Mouse (Mus musculus) forebrain, embryonic 16.5 days (tissue): ENCODE data around the gene Arsa. TPM values are rescaled to one million over a fixed set of nuclear protein-coding genes. Genes with fewer than 3 reads are reported as not detected.
A peak's percentile ranks its signal among the peaks of the same experiment; 100 is the strongest.
"Not testable (repeated sequence)": the region's sequence is repeated elsewhere in the genome, so short reads cannot be mapped to it uniquely, and the experiment has no call there.

Experiments
- ATAC-seq: fragments of 200-750 bp; cut with Nextera tagmentation; 2 replicates; pipeline ENCODE4 v1.8.0; 2017; ENCODE audit warnings: mild to moderate bottlenecking, moderate library complexity
- H3K27ac ChIP-seq: fragments of 300-500 bp; sonication (generic); 2 replicates; pipeline ENCODE4 v1.5.1; 2014; ENCODE audit warnings: low read length, control low read depth
- H3K27me3 ChIP-seq: fragments of 300-500 bp; sonication (generic); replicated peaks from 2 replicates; pipeline ENCODE4 v1.6.1; 2014; ENCODE audit warnings: low read length; ENCODE audit not compliant: control insufficient read depth, insufficient read depth
- H3K36me3 ChIP-seq: fragments of 300-500 bp; sonication (generic); 2 replicates; pipeline ENCODE4 v1.6.1; 2014; ENCODE audit not compliant: control insufficient read depth, insufficient read depth
- H3K4me1 ChIP-seq: fragments of 300-500 bp; sonication (generic); replicated peaks from 2 replicates; pipeline ENCODE4 v1.6.1; 2014; ENCODE audit warnings: low read length; ENCODE audit not compliant: control insufficient read depth, insufficient read depth
- H3K4me2 ChIP-seq: fragments of 300-500 bp; sonication (generic); 2 replicates; pipeline ENCODE4 v1.6.1; 2014; ENCODE audit warnings: mild to moderate bottlenecking, low read length, control low read depth
- H3K4me3 ChIP-seq: fragments of 300-500 bp; sonication (generic); replicated peaks from 2 replicates; pipeline ENCODE4 v1.5.1; 2014; ENCODE audit warnings: mild to moderate bottlenecking, low read length, control low read depth
- H3K9ac ChIP-seq: fragments of 300-500 bp; sonication (generic); replicated peaks from 2 replicates; pipeline ENCODE4 v1.6.1; 2014; ENCODE audit warnings: low read depth, low read length, control low read depth
- H3K9me3 ChIP-seq: fragments of 300-500 bp; sonication (generic); 2 replicates; pipeline ENCODE4 v1.6.1; 2016; ENCODE audit warnings: low read length; ENCODE audit not compliant: control insufficient read depth
- WGBS: fragments of 180-500 bp; shearing (Covaris S2); extraction: QIAGEN DNeasy Blood & Tissue Kit; methylation state at CpG from one replicate; pipeline ENCODE4 v1.1.7; 2014; 5-methylcytosine and 5-hydroxymethylcytosine counted together
- polyA plus RNA-seq: library from polyadenylated mRNA; unstranded; fragments of >200 nt; fragmentation: Nextera tagmentation; extraction: Ambion mirVana; gene quantifications from 2 replicates; pipeline ENCODE4 v1.2.1, GENCODE M21; 2015

Arsa gene
- polyA plus RNA-seq, 1 experiment from 2014 or later = 27.9 TPM

DNA sequence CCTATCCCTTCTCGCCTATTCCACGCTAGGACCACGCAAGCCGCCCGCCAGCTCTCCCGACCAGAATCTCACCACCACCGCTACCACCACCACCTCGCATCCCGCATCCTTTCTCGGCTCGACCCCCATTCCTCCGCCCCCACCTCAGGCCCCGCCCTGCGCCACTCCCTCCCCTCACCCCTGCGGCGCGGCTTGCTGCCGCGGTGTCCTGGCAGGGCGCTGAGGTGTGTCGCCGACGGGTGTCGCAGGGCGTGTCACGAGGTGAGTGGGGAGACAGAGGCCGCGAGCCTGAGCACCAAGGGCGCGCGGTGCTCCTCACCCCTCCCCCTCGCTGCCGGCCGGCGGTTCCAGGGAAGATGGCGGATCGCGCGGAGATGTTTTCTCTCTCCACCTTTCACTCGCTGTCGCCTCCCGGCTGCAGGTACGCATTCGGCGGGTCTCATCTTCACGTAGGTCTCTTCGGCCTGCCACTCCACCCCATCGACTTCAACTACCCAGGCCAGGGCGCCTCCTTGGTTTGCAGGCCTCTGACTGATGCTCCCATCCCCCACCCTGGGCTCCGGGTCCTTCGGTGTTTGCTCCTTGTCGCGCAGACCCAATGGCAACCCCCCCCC, 23.3 kb downstream of the Arsa start, which contains the start of gene Mapk8ip2:
Gene Mapk8ip2 (plus strand): TSS at position 49 of the 614 bp plus-strand sequence.
- Histone ChIP-seq H3K27me3 (no peaks in the 10 kb centered on the region), H3K36me3 (peaks cover 16% of the 10 kb centered on the region), H3K9me3 (no peaks in the 10 kb centered on the region), H3K27ac (peak within 1 kb of the TSS; percentile 67), H3K4me3 (peak within 1 kb of the TSS; percentile 86), H3K4me1 (peaks cover 23% of the 10 kb centered on the region), H3K4me2 (peak within 1 kb of the TSS; percentile 88), H3K9ac (peak within 1 kb of the TSS; percentile 87)
- ATAC-seq = peak; percentile 83
- WGBS = under 1% methylated on average over 52 of the region's 53 CpGs

- WGBS = 5% methylated on average over 24 of the region's 24 CpGs
- H3K4me1 ChIP-seq = peaks cover 23% of the 10 kb centered on the region
- H3K9me3 ChIP-seq = no peaks in the 10 kb centered on the region
- peak overlapping the region; percentile 87 for H3K9ac ChIP-seq
- peak; percentile 65 for ATAC-seq
- peak overlapping the region; percentile 67 for H3K27ac ChIP-seq
- peaks cover 13% of the 10 kb centered on the region for H3K36me3 ChIP-seq
- H3K4me3 ChIP-seq = peak overlapping the region; percentile 86
- peak overlapping the region; percentile 88 for H3K4me2 ChIP-seq
- no peaks in the 10 kb centered on the region for H3K27me3 ChIP-seq
These were observed 24.0 kb downstream of the Arsa start for GRCm38 (mm10) chr15:89452906-89453864.

GRCm38 (mm10) chr15:89442486-89443070, 34.6 kb downstream of the Arsa start:
- Histone ChIP-seq H3K27ac (no peak overlapping the region), H3K4me1 (no peaks in the 10 kb centered on the region), H3K9ac (no peak overlapping the region), H3K36me3 (no peaks in the 10 kb centered on the region), H3K4me2 (no peak overlapping the region), H3K27me3 (no peaks in the 10 kb centered on the region), H3K9me3 (no peaks in the 10 kb centered on the region), H3K4me3 (no peak overlapping the region)
- no peak for ATAC-seq
- WGBS = 38% methylated on average over 8 of the region's 8 CpGs

DNA sequence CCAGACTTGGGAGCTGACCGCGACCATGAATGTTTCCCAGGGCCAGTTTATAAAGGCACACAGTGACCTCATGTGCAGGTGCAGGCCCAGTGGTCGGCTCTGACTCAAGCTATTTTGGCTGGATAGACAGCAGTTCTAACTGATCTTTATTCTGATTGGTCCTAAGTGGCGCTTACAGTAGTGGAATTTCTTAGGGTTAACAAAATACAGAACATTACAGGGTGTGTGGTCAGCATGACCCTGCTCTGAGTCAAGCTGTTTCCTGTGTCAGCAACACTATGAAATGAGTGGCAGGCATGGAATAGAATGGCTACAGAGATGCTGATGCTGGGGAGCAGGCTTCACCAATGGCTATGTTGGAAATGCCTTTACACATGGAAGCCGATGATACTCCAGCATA, 41.3 kb downstream of the Arsa start:
- WGBS = 86% methylated on average over 5 of the region's 5 CpGs
- ATAC-seq = no peak

GRCm38 (mm10) chr15:89434136-89434535, 43.1 kb downstream of the Arsa start:
- no peak overlapping the region for H3K9ac ChIP-seq
- no peak overlapping the region for H3K27ac ChIP-seq
- no peak overlapping the region for H3K4me2 ChIP-seq
- no peaks in the 10 kb centered on the region for H3K27me3 ChIP-seq
- H3K36me3 ChIP-seq = no peaks in the 10 kb centered on the region
- no peak overlapping the region for H3K4me3 ChIP-seq
- H3K4me1 ChIP-seq = peaks cover 12% of the 10 kb centered on the region
- H3K9me3 ChIP-seq = no peaks in the 10 kb centered on the region
- ATAC-seq = no peak
- WGBS = 75% methylated on average over 3 of the region's 3 CpGs

More for the DNA sequence above, 41.3 kb downstream of the Arsa start:
- Histone ChIP-seq H3K4me2 (no peak overlapping the region), H3K36me3 (no peaks in the 10 kb centered on the region), H3K27me3 (no peaks in the 10 kb centered on the region), H3K9ac (no peak overlapping the region), H3K9me3 (no peaks in the 10 kb centered on the region), H3K4me1 (peaks cover 6% of the 10 kb centered on the region), H3K4me3 (no peak overlapping the region), H3K27ac (no peak overlapping the region)

- Histone ChIP-seq H3K4me3 (no peak overlapping the region), H3K36me3 (no peaks in the 10 kb centered on the region), H3K4me1 (peaks cover 21% of the 10 kb centered on the region), H3K27ac (no peak overlapping the region), H3K27me3 (no peaks in the 10 kb centered on the region), H3K9me3 (no peaks in the 10 kb centered on the region), H3K9ac (no peak overlapping the region), H3K4me2 (no peak overlapping the region)
- no peak for ATAC-seq
- 84% methylated on average over 4 of the region's 4 CpGs for WGBS
These were observed 44.3 kb downstream of the Arsa start for GRCm38 (mm10) chr15:89432946-89433345.

- Histone ChIP-seq H3K36me3 (peaks cover 5% of the 10 kb centered on the region), H3K9ac (no peak overlapping the region), H3K27me3 (no peaks in the 10 kb centered on the region), H3K27ac (no peak overlapping the region), H3K4me1 (peaks cover 22% of the 10 kb centered on the region), H3K9me3 (no peaks in the 10 kb centered on the region), H3K4me2 (no peak overlapping the region), H3K4me3 (no peak overlapping the region)
- no peak for ATAC-seq
- WGBS = 92% methylated on average over 6 of the region's 6 CpGs
These were observed 45.4 kb downstream of the Arsa start for GRCm38 (mm10) chr15:89431806-89432205.

GRCm38 (mm10) chr15:89431271-89431670, 46.0 kb downstream of the Arsa start:
- Histone ChIP-seq H3K4me2 (no peak overlapping the region), H3K36me3 (peaks cover 6% of the 10 kb centered on the region), H3K9ac (no peak overlapping the region), H3K27me3 (no peaks in the 10 kb centered on the region), H3K4me1 (peaks cover 22% of the 10 kb centered on the region), H3K9me3 (no peaks in the 10 kb centered on the region), H3K27ac (no peak overlapping the region), H3K4me3 (no peak overlapping the region)
- ATAC-seq = no peak
- WGBS = 90% methylated on average over 3 of the region's 3 CpGs

GRCm38 (mm10) chr15:89430771-89431170, 46.5 kb downstream of the Arsa start:
- not testable (repeated sequence) for H3K27me3 ChIP-seq, H3K9ac ChIP-seq, H3K4me2 ChIP-seq, H3K27ac ChIP-seq, ATAC-seq, H3K9me3 ChIP-seq, H3K4me3 ChIP-seq
- WGBS = 93% methylated on average over 6 of the region's 9 CpGs
- H3K4me1 ChIP-seq = peaks cover 22% of the 10 kb centered on the region
- peaks cover 11% of the 10 kb centered on the region for H3K36me3 ChIP-seq
